Mouse (Mus musculus): ENCODE results near the gene Iqcn.

The Iqcn gene

GRCm38 (mm10) chr8:70699116-70699833 is 4.0 kb upstream of the Iqcn start:
- in situ Hi-C loops (cut with MseI, MboI), result no loop called here

- in situ Hi-C loops (cut with MseI, MboI), result no loop called here
Observed at GRCm38 (mm10) chr8:70699834-70700554, 3.3 kb upstream of the Iqcn start.

- in situ Hi-C loops (cut with MseI, MboI), result no loop called here
Observed at GRCm38 (mm10) chr8:70700555-70700922, 2.7 kb upstream of the Iqcn start.

GRCm38 (mm10) chr8:70701048-70701981 is 1.9 kb upstream of the Iqcn start:
- in situ Hi-C loops (cut with MseI, MboI), result no loop called here

- in situ Hi-C loops (cut with MseI, MboI), result no loop called here
Observed at GRCm38 (mm10) chr8:70701982-70702841, 1.0 kb upstream of the Iqcn start.

GRCm38 (mm10) chr8:70702842-70703182 is 445 bp upstream of the Iqcn start:
- in situ Hi-C loops (cut with MseI, MboI), result no loop called here

- in situ Hi-C loops (cut with MseI, MboI), result loop anchor here (5.0 kb wide), 2 partner anchors 36 to 46 kb away; partner anchors contain the start of genes Lsm4 (in 1 of the 2) and Pgpep1 (in 1 of the 2)
Observed at GRCm38 (mm10) chr8:70708281-70708680, 5.0 kb downstream of the Iqcn start.

GRCm38 (mm10) chr8:70709794-70710193 is 6.5 kb downstream of the Iqcn start:
- in situ Hi-C loops (cut with MseI, MboI), result loop anchor here (5.0 kb wide), 2 partner anchors 37 to 47 kb away; partner anchors contain the start of genes Lsm4 (in 1 of the 2) and Pgpep1 (in 1 of the 2)

GRCm38 (mm10) chr8:70710296-70710695 is 7.0 kb downstream of the Iqcn start:
- in situ Hi-C loops (cut with MseI, MboI), result no loop called here

- in situ Hi-C loops (cut with MseI, MboI), result no loop called here
Observed at GRCm38 (mm10) chr8:70711041-70711440, 7.8 kb downstream of the Iqcn start.

GRCm38 (mm10) chr8:70713991-70714390 is 10.7 kb downstream of the Iqcn start:
- in situ Hi-C loops (cut with MseI, MboI), result no loop called here

- in situ Hi-C loops (cut with MseI, MboI), result no loop called here
Observed at GRCm38 (mm10) chr8:70715086-70715485, 11.8 kb downstream of the Iqcn start.

- in situ Hi-C loops (cut with MseI, MboI), result no loop called here
Observed at GRCm38 (mm10) chr8:70716521-70717400, 13.5 kb downstream of the Iqcn start.

GRCm38 (mm10) chr8:70718297-70718696 is 15.0 kb downstream of the Iqcn start, which contains the start of gene Gm3336:
Gene Gm3336, plus strand, starts transcription at chr8:70718543.
- in situ Hi-C loops (cut with MseI, MboI), result no loop called here

GRCm38 (mm10) chr8:70719796-70720270 is 16.6 kb downstream of the Iqcn start:
- in situ Hi-C loops (cut with MseI, MboI), result loop anchor here (5.0 kb wide), 1 partner anchor 37 kb away; no protein-coding TSS in a partner anchor

GRCm38 (mm10) chr8:70720739-70721138 is 17.5 kb downstream of the Iqcn start:
- in situ Hi-C loops (cut with MseI, MboI), result loop anchor here (5.0 kb wide), 1 partner anchor 37 kb away; no protein-coding TSS in a partner anchor

- in situ Hi-C loops (cut with MseI, MboI), result loop anchor here (5.0 kb wide), 1 partner anchor 36 kb away; no protein-coding TSS in a partner anchor
Observed at GRCm38 (mm10) chr8:70721601-70722000, 18.3 kb downstream of the Iqcn start.

GRCm38 (mm10) chr8:70723486-70724210 is 20.4 kb downstream of the Iqcn start, which contains the start of gene Pde4c:
Gene Pde4c, plus strand, starts transcription at chr8:70723720.
- in situ Hi-C loops (cut with MseI, MboI), result loop anchor here (5.0 kb wide), 1 partner anchor 34 kb away; no protein-coding TSS in a partner anchor

- in situ Hi-C loops (cut with MseI, MboI), result loop anchor here (5.0 kb wide), 1 partner anchor 33 kb away; no protein-coding TSS in a partner anchor
Observed at GRCm38 (mm10) chr8:70724216-70724615, 21.0 kb downstream of the Iqcn start.
